Mouse (Mus musculus) myocyte (in vitro differentiated cells): ENCODE results near the gene Btg1-ps2.

Experiments used
- CEBPB ChIP-seq: IDR thresholded peaks from 2 replicates; pipeline ENCODE4 v1.6.1; 2011; ENCODE audit warnings: mild to moderate bottlenecking, moderate library complexity; ENCODE audit not compliant: poor library complexity, insufficient read depth, severe bottlenecking
- E2F4 ChIP-seq: IDR thresholded peaks from one replicate; pipeline ENCODE4 v1.6.1; 2011; ENCODE audit warnings: mild to moderate bottlenecking, control low read depth, moderate library complexity; ENCODE audit not compliant: insufficient read depth
- MAX ChIP-seq: IDR thresholded peaks from one replicate; pipeline ENCODE4 v1.6.1; 2011; ENCODE audit warnings: low read depth, mild to moderate bottlenecking, control low read depth
- MYOD1 ChIP-seq, 3 experiments: IDR thresholded peaks; one replicate each; pipeline ENCODE4 v1.6.1; 2011; ENCODE audit warnings: control low read depth in 2 of 3, low read depth in 2 of 3, mild to moderate bottlenecking in 2 of 3, moderate library complexity in 1 of 3; ENCODE audit not compliant: insufficient read length in 2 of 3, control insufficient read depth in 1 of 3
- MYOG ChIP-seq, 3 experiments: IDR thresholded peaks; one replicate each; pipeline ENCODE4 v1.6.1; 2011; ENCODE audit warnings: control low read depth in 2 of 3, low read depth in 2 of 3, mild to moderate bottlenecking in 2 of 3; ENCODE audit not compliant: insufficient read length in 2 of 3, control insufficient read depth in 1 of 3, insufficient read depth in 1 of 3
- POLR2A ChIP-seq: IDR thresholded peaks from one replicate; pipeline ENCODE4 v1.6.1; 2011; ENCODE audit warnings: low read depth, mild to moderate bottlenecking, control low read depth, moderate library complexity; ENCODE audit not compliant: insufficient read length
- POLR2AphosphoS2 ChIP-seq: IDR thresholded peaks from one replicate; pipeline ENCODE4 v1.6.1; 2011; ENCODE audit warnings: low read depth, control low read depth; ENCODE audit not compliant: insufficient read length
- REST ChIP-seq: IDR thresholded peaks from one replicate; pipeline ENCODE4 v1.6.1; 2011; ENCODE audit warnings: mild to moderate bottlenecking, control low read depth, moderate library complexity; ENCODE audit not compliant: insufficient read depth, insufficient read length
- SRF ChIP-seq: IDR thresholded peaks from one replicate; pipeline ENCODE4 v1.6.1; 2011; ENCODE audit warnings: low read depth; ENCODE audit not compliant: control insufficient read depth, insufficient read length
- TCF12 ChIP-seq: IDR thresholded peaks from one replicate; pipeline ENCODE4 v1.6.1; 2011; ENCODE audit warnings: mild to moderate bottlenecking, control low read depth; ENCODE audit not compliant: poor library complexity, insufficient read depth, severe bottlenecking
- TCF3 ChIP-seq: IDR thresholded peaks from one replicate; pipeline ENCODE4 v1.6.1; 2011; ENCODE audit warnings: low read depth, control low read depth; ENCODE audit not compliant: insufficient read length
- USF1 ChIP-seq: IDR thresholded peaks from one replicate; pipeline ENCODE4 v1.6.1; 2011; ENCODE audit warnings: low read depth, mild to moderate bottlenecking, control low read depth, moderate library complexity

DNA sequence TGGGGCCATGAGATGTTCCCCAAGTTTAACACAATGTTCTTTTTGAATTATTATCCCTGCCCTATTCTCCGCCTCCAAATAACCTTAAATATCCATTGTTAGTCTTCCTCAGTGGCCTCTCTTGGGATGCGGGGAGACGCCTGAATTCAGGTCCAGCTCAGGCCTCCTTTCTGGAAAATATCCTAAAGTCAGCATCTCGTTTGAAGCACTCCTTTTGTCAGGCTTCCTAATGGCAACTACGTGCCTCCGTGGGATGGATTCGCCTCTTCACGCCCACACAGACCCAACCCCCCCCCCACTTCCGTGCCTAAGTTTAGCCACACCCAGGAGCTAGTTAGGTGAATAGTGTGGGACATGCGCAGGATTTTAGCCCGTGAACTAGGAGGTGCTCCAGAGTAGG lies 23.3 kb upstream of the Btg1-ps2 start, which contains the start of gene Rhox10:
- TF ChIP-seq TCF12 = no peak
- no peak for TF ChIP-seq E2F4
- no peak for TF ChIP-seq POLR2A
- no peak for TF ChIP-seq CEBPB
- no peak for TF ChIP-seq USF1
- no peak for TF ChIP-seq SRF
- TF ChIP-seq POLR2AphosphoS2 = no peak
- TF ChIP-seq MAX = no peak
- no peak for TF ChIP-seq MYOG (IDR thresholded peaks at IDR 0.05; ENCODE audit: control insufficient read depth in 1 of 3, insufficient read depth in 1 of 3, insufficient read length in 2 of 3, low read depth in 2 of 3)
- TF ChIP-seq MYOD1 (IDR thresholded peaks at IDR 0.05; ENCODE audit: control insufficient read depth in 1 of 3, insufficient read length in 2 of 3, low read depth in 2 of 3) = no peak
- no peak for TF ChIP-seq REST
- TF ChIP-seq TCF3 = no peak
